Mouse (Mus musculus) cerebellum, postnatal 36 days (tissue): ENCODE measurements at regions not wholly inside any gene's neighbourhood (a gene's known extent, or its start where the extent isn't known, plus 50 kb on each side); places are given as distances from the start of the nearest gene placed in this dataset.

Experiments used
- DNase-seq, 2 experiments: peaks; one replicate each; pipeline ENCODE4 v3.0.0; 2021 to 2022; ENCODE audit warnings: mixed read lengths in 2 of 2

- no peak for DNase-seq
Measured at GRCm38 (mm10) chr6:135433753-135434152, 71.4 kb downstream of the Emp1 start.

- DNase-seq, result no peak
Measured at GRCm38 (mm10) chr6:135436315-135436714, 74.0 kb downstream of the Emp1 start.

GRCm38 (mm10) chr6:135438271-135438670 lies 75.9 kb downstream of the Emp1 start:
- DNase-seq, result no peak

GRCm38 (mm10) chr6:135441126-135441871 lies 79.0 kb downstream of the Emp1 start:
- DNase-seq, result no peak

- DNase-seq, result peak; percentile 90 to 91
Measured at GRCm38 (mm10) chr6:135444661-135445060, 82.3 kb downstream of the Emp1 start.

- no peak for DNase-seq
Measured at GRCm38 (mm10) chr6:135445070-135445469, 82.7 kb downstream of the Emp1 start.

- DNase-seq, result no peak
Measured at GRCm38 (mm10) chr6:135447801-135448200, 85.5 kb downstream of the Emp1 start.

GRCm38 (mm10) chr6:135449228-135449627 lies 86.9 kb downstream of the Emp1 start:
- DNase-seq, result no peak

- DNase-seq, result no peak
Measured at GRCm38 (mm10) chr6:135450573-135450972, 88.2 kb downstream of the Emp1 start.

- no peak for DNase-seq
Measured at GRCm38 (mm10) chr6:135451165-135451797, 88.9 kb downstream of the Emp1 start.

- no peak for DNase-seq
Measured at GRCm38 (mm10) chr6:135453041-135453440, 90.7 kb downstream of the Emp1 start.

- no peak for DNase-seq
Measured at GRCm38 (mm10) chr6:135472495-135472894, 110.2 kb downstream of the Emp1 start.

GRCm38 (mm10) chr6:135473146-135473545 lies 110.8 kb downstream of the Emp1 start:
- DNase-seq, result no peak

- DNase-seq, result no peak
Measured at GRCm38 (mm10) chr6:135488795-135489194, 126.5 kb downstream of the Emp1 start.

- DNase-seq, result no peak
Measured at GRCm38 (mm10) chr6:135493983-135494382, 131.6 kb downstream of the Emp1 start.

- no peak for DNase-seq
Measured at GRCm38 (mm10) chr6:135495841-135496240, 133.5 kb downstream of the Emp1 start.

GRCm38 (mm10) chr6:135498592-135498991 lies 136.2 kb downstream of the Emp1 start:
- no peak for DNase-seq

- no peak for DNase-seq
Measured at GRCm38 (mm10) chr6:135500381-135500780, 138.0 kb downstream of the Emp1 start.

- no peak for DNase-seq
Measured at GRCm38 (mm10) chr6:135501791-135502190, 139.4 kb downstream of the Emp1 start.

GRCm38 (mm10) chr6:135502405-135502804 lies 140.1 kb downstream of the Emp1 start:
- no peak for DNase-seq

GRCm38 (mm10) chr6:135518710-135519437 lies 156.5 kb downstream of the Emp1 start:
- DNase-seq, result no peak

GRCm38 (mm10) chr6:135519438-135519803 lies 157.1 kb downstream of the Emp1 start:
- DNase-seq, result no peak

GRCm38 (mm10) chr6:135520868-135521267 lies 158.5 kb downstream of the Emp1 start:
- no peak for DNase-seq

GRCm38 (mm10) chr6:135524886-135525285 lies 162.5 kb downstream of the Emp1 start:
- DNase-seq, result peak in 1 of 2 experiments; percentile 25
